Mouse (Mus musculus) kidney, postnatal 0 days (tissue): ENCODE measurements at regions not wholly inside any gene's neighbourhood (a gene's known extent, or its start where the extent isn't known, plus 50 kb on each side); places are given as distances from the start of the nearest gene placed in this dataset.
A peak's percentile ranks its signal among the peaks of the same experiment; 100 is the strongest.

Source experiments
- ATAC-seq: fragments of 200-750 bp; cut with Nextera tagmentation; replicated peaks from 2 replicates; pipeline ENCODE4 v1.8.0; 2017; ENCODE audit warnings: low read depth, moderate number of reproducible peaks, moderate TSS enrichment, moderate library complexity; ENCODE audit not compliant: low FRiP score
- DNase-seq: peaks from one replicate; pipeline ENCODE4 v3.0.0-alpha.2; 2016; ENCODE audit warnings: low spot score
- H3K27ac ChIP-seq: fragments of 300-500 bp; sonication (generic); 2 replicates; pipeline ENCODE4 v1.5.1; 2014; ENCODE audit warnings: mild to moderate bottlenecking
- H3K27me3 ChIP-seq: fragments of 300-500 bp; sonication (generic); 2 replicates; pipeline ENCODE4 v1.6.1; 2014; ENCODE audit warnings: low read length, mixed read lengths; ENCODE audit not compliant: insufficient read depth
- H3K36me3 ChIP-seq: fragments of 300-500 bp; sonication (generic); 2 replicates; pipeline ENCODE4 v1.6.1; 2014; ENCODE audit warnings: low read length, mixed read lengths; ENCODE audit not compliant: insufficient read depth
- H3K4me1 ChIP-seq: fragments of 300-500 bp; sonication (generic); replicated peaks from 2 replicates; pipeline ENCODE4 v1.6.1; 2014; ENCODE audit warnings: antibody characterized with exemption, low read length, mixed read lengths; ENCODE audit not compliant: insufficient read depth
- H3K4me2 ChIP-seq: fragments of 300-500 bp; sonication (generic); 2 replicates; pipeline ENCODE4 v1.6.1; 2014; ENCODE audit warnings: mild to moderate bottlenecking, low read length, moderate library complexity, mixed read lengths
- H3K4me3 ChIP-seq: fragments of 300-500 bp; sonication (generic); replicated peaks from 2 replicates; pipeline ENCODE4 v1.5.1; 2014; ENCODE audit warnings: low read depth, low read length
- H3K9ac ChIP-seq: fragments of 300-500 bp; sonication (generic); 2 replicates; pipeline ENCODE4 v1.6.1; 2014; ENCODE audit warnings: low read depth, low read length
- H3K9me3 ChIP-seq: fragments of 300-500 bp; sonication (generic); replicated peaks from 2 replicates; pipeline ENCODE4 v1.6.1; 2016; ENCODE audit warnings: low read length, inconsistent platforms, mixed read lengths
- CTCF ChIP-seq: IDR thresholded peaks from 2 replicates; pipeline ENCODE4 v1.5.1; 2016; ENCODE audit warnings: antibody characterized with exemption, low read depth, mild to moderate bottlenecking, moderate library complexity
- WGBS: fragments of 180-500 bp; shearing (Covaris S2); extraction: QIAGEN DNeasy Blood & Tissue Kit; methylation state at CpG from one replicate; pipeline ENCODE4 v1.1.7; 2014; 5-methylcytosine and 5-hydroxymethylcytosine counted together

DNA sequence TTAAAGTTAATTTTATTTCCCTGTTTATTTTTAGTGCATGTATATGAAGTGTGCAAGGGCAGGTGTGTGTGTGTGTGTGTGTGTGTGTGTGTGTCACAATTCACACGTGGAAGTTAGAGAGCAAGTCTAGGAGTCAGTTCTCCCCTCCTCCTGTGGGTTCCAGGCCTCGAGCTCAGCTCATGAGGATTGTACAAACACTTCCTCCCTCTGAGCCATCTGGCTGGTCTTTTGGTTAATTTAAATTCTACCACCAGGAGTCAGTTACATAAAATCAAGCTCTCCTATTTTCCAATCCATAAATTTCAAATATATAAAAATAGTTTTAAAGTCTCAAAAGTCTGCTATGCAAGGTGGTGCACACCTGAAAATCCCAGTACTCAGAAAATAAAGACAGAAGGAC is 73.3 kb upstream of the Hk2 start:
- Histone ChIP-seq H3K9me3 (no peaks in the 10 kb centered on the region), H3K4me1 (no peaks in the 10 kb centered on the region), H3K27me3 (no peaks in the 10 kb centered on the region), H3K4me3 (no peak overlapping the region), H3K27ac (no peak overlapping the region), H3K4me2 (no peak overlapping the region), H3K9ac (no peak overlapping the region), H3K36me3 (no peaks in the 10 kb centered on the region)
- WGBS, result 66% methylated on average over 2 of the region's 2 CpGs
- TF ChIP-seq CTCF, result no peak
- DNase-seq (no peak), ATAC-seq (no peak)

- WGBS, result 58% methylated on average over 8 of the region's 8 CpGs
- no peak for DNase-seq
Measured at GRCm38 (mm10) chr6:82846587-82847150, 72.4 kb upstream of the Hk2 start.

GRCm38 (mm10) chr6:82844432-82844831 is 70.2 kb upstream of the Hk2 start:
- TF ChIP-seq CTCF, result peak; percentile 59
- Histone ChIP-seq H3K27ac (no peak overlapping the region), H3K27me3 (no peaks in the 10 kb centered on the region), H3K4me3 (no peak overlapping the region), H3K36me3 (no peaks in the 10 kb centered on the region), H3K4me2 (no peak overlapping the region), H3K9ac (no peak overlapping the region), H3K9me3 (no peaks in the 10 kb centered on the region), H3K4me1 (no peaks in the 10 kb centered on the region)
- no peak for DNase-seq
- ATAC-seq, result no peak
- 61% methylated on average over 3 of the region's 3 CpGs for WGBS

More at GRCm38 (mm10) chr6:82846587-82847150, 72.4 kb upstream of the Hk2 start:
- Histone ChIP-seq H3K27me3 (no peaks in the 10 kb centered on the region), H3K9me3 (no peaks in the 10 kb centered on the region), H3K4me1 (no peaks in the 10 kb centered on the region), H3K4me3 (no peak overlapping the region), H3K9ac (no peak overlapping the region), H3K36me3 (no peaks in the 10 kb centered on the region), H3K27ac (no peak overlapping the region), H3K4me2 (no peak overlapping the region)
- ATAC-seq, result no peak
- TF ChIP-seq CTCF, result no peak

DNA sequence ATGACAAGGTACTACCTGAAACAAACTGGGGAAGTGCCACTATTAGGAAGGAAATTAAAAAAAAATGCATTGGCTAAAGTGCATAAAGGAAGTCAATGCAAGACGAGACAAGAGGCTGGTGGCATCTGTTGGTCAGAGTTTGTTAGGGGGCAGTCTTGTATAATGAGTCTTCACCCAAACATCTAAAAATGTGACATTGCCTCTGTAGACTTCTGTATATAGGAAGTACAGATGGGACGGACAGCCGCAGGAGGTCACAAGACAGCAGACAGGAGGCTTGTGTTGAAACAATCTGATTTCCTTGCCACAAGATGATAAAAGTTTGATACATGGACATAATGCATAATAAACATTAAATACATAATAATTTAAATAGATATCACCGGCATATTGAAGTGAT is 69.6 kb upstream of the Hk2 start:
- ATAC-seq, result no peak
- WGBS, result 85% methylated on average over 4 of the region's 4 CpGs
- H3K27ac ChIP-seq, result no peak overlapping the region
- H3K4me1 ChIP-seq, result no peaks in the 10 kb centered on the region
- H3K36me3 ChIP-seq, result no peaks in the 10 kb centered on the region
- H3K4me3 ChIP-seq, result no peak overlapping the region
- no peaks in the 10 kb centered on the region for H3K27me3 ChIP-seq
- H3K4me2 ChIP-seq, result no peak overlapping the region
- TF ChIP-seq CTCF, result no peak
- H3K9ac ChIP-seq, result no peak overlapping the region
- no peaks in the 10 kb centered on the region for H3K9me3 ChIP-seq
- DNase-seq, result no peak

GRCm38 (mm10) chr6:82837246-82837645 is 63.0 kb upstream of the Hk2 start:
- Histone ChIP-seq H3K4me1 (no peaks in the 10 kb centered on the region), H3K27me3 (no peaks in the 10 kb centered on the region), H3K4me2 (no peak overlapping the region), H3K4me3 (no peak overlapping the region), H3K9ac (no peak overlapping the region), H3K9me3 (no peaks in the 10 kb centered on the region), H3K36me3 (no peaks in the 10 kb centered on the region), H3K27ac (no peak overlapping the region)
- ATAC-seq (no peak), DNase-seq (no peak)
- WGBS, result 60% methylated on average over 9 of the region's 9 CpGs
- TF ChIP-seq CTCF, result no peak

DNA sequence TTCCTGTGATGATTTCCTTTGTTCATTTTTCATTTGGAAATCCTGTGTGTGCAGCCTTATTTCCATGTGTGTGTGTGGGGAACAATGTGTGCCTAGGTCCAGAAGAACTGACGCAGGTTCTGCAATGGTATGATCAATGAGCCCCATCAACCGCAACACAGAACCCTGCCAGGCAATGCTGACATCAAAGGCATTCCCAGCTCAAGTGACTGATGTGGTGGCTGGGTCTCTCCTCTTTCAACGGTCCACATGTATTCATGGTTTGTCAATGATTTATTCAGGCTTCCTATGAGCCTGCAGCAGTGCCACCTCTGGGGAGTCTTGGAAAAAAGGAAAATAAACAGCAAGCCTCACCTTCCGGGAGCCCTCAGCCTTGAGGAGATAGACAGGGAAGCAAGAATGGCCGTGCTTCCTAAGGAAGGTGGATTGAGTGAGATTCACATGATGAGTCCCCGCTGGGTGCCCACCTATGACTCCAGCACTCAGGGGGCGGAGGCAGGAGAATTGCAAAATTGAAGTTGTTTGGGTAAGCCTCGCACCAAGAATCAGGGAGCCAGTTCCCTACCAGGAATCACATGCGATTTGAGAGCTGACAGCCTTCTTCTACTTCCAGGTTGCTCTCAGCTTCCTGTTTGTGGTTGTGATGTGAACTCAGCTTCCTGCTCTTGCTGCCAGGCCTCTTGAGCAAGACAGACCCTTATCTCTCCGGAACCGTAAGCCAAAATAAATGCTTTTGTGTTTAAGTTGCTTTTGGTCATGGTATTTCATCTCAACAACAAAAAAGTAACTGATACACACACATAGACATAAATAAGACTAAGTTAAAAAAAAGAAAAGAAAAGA is 61.2 kb upstream of the Hk2 start:
- no peaks in the 10 kb centered on the region for H3K36me3 ChIP-seq
- WGBS, result 57% methylated on average over 11 of the region's 11 CpGs
- DNase-seq (peak; percentile 38), ATAC-seq (0 out of 2 replicates have a peak, but pooled peaks have one; percentile 40)
- no peak overlapping the region for H3K27ac ChIP-seq
- no peak overlapping the region for H3K9ac ChIP-seq
- H3K4me3 ChIP-seq, result no peak overlapping the region
- H3K4me1 ChIP-seq, result no peaks in the 10 kb centered on the region
- peak; percentile 42; the same call in 1 of the 2 replicates for TF ChIP-seq CTCF
- H3K27me3 ChIP-seq, result no peaks in the 10 kb centered on the region
- no peaks in the 10 kb centered on the region for H3K9me3 ChIP-seq
- H3K4me2 ChIP-seq, result no peak overlapping the region
